Mouse (Mus musculus) B cell, adult 2 months (primary cell): ENCODE results near the gene Nxn.
A peak's percentile ranks its signal among the peaks of the same experiment; 100 is the strongest.

Experiments used
- DNase-seq, 2 experiments: peaks; one replicate each; pipeline ENCODE4 v3.0.0; 2022

Nxn gene

GRCm38 (mm10) chr11:76399587-76400330 lies 819 bp upstream of the Nxn start:
- DNase-seq, result peak; percentile 40 to 48

GRCm38 (mm10) chr11:76398312-76398797 lies 585 bp downstream of the Nxn start:
- DNase-seq, result no peak

GRCm38 (mm10) chr11:76397650-76398311 lies 1.2 kb downstream of the Nxn start:
- peak; percentile 14 to 15 for DNase-seq

GRCm38 (mm10) chr11:76392996-76393395 lies 5.9 kb downstream of the Nxn start:
- DNase-seq, result no peak

- no peak for DNase-seq
Measured at GRCm38 (mm10) chr11:76392532-76392931, 6.4 kb downstream of the Nxn start.

- DNase-seq, result no peak
Measured at GRCm38 (mm10) chr11:76388711-76389110, 10.2 kb downstream of the Nxn start.

- DNase-seq, result no peak
Measured at GRCm38 (mm10) chr11:76387097-76387496, 11.8 kb downstream of the Nxn start.

GRCm38 (mm10) chr11:76385746-76386145 lies 13.2 kb downstream of the Nxn start:
- DNase-seq, result no peak

- DNase-seq, result no peak
Measured at GRCm38 (mm10) chr11:76385017-76385416, 13.9 kb downstream of the Nxn start.

- no peak for DNase-seq
Measured at GRCm38 (mm10) chr11:76384307-76384706, 14.6 kb downstream of the Nxn start.

GRCm38 (mm10) chr11:76382711-76383324 lies 16.1 kb downstream of the Nxn start:
- no peak for DNase-seq

GRCm38 (mm10) chr11:76381201-76381885 lies 17.6 kb downstream of the Nxn start:
- no peak for DNase-seq

- no peak for DNase-seq
Measured at GRCm38 (mm10) chr11:76379921-76380544, 18.9 kb downstream of the Nxn start.

GRCm38 (mm10) chr11:76376425-76376824 lies 22.5 kb downstream of the Nxn start:
- DNase-seq, result no peak

GRCm38 (mm10) chr11:76374491-76375185 lies 24.3 kb downstream of the Nxn start:
- DNase-seq, result no peak

- no peak for DNase-seq
Measured at GRCm38 (mm10) chr11:76372534-76372933, 26.4 kb downstream of the Nxn start.

- DNase-seq, result no peak
Measured at GRCm38 (mm10) chr11:76372120-76372519, 26.8 kb downstream of the Nxn start.

GRCm38 (mm10) chr11:76370491-76370890 lies 28.4 kb downstream of the Nxn start:
- no peak for DNase-seq

GRCm38 (mm10) chr11:76366720-76367119 lies 32.2 kb downstream of the Nxn start:
- no peak for DNase-seq

- no peak for DNase-seq
Measured at GRCm38 (mm10) chr11:76364038-76364437, 34.9 kb downstream of the Nxn start.

GRCm38 (mm10) chr11:76363636-76364035 lies 35.3 kb downstream of the Nxn start:
- no peak for DNase-seq

GRCm38 (mm10) chr11:76363178-76363577 lies 35.8 kb downstream of the Nxn start:
- DNase-seq, result no peak
